Mouse (Mus musculus) liver, embryonic 12.5 days (tissue): ENCODE results near the gene Hist2h4. TPM values are rescaled to one million over a fixed set of nuclear protein-coding genes. Genes with fewer than 3 reads are reported as not detected.
"Not testable (repeated sequence)": the region's sequence is repeated elsewhere in the genome, so short reads cannot be mapped to it uniquely, and the experiment has no call there.

ENCODE experiments used
- ATAC-seq: fragments of 200-750 bp; cut with Nextera tagmentation; 2 replicates; pipeline ENCODE4 v1.8.0; 2017; ENCODE audit warnings: moderate number of reproducible peaks, mild to moderate bottlenecking, moderate library complexity
- H3K27ac ChIP-seq: fragments of 300-500 bp; sonication (generic); 2 replicates; pipeline ENCODE4 v1.5.1; 2016; ENCODE audit warnings: mild to moderate bottlenecking
- H3K27me3 ChIP-seq: fragments of 300-500 bp; sonication (generic); replicated peaks from 2 replicates; pipeline ENCODE4 v1.6.1; 2016; ENCODE audit warnings: mild to moderate bottlenecking, moderate library complexity
- H3K36me3 ChIP-seq: fragments of 300-500 bp; sonication (generic); 2 replicates; pipeline ENCODE4 v1.6.1; 2016; ENCODE audit warnings: mild to moderate bottlenecking, moderate library complexity
- H3K4me1 ChIP-seq: fragments of 300-500 bp; sonication (generic); 2 replicates; pipeline ENCODE4 v1.6.1; 2016
- H3K4me2 ChIP-seq: fragments of 300-500 bp; sonication (generic); 2 replicates; pipeline ENCODE4 v1.6.1; 2016; ENCODE audit warnings: mild to moderate bottlenecking, moderate library complexity
- H3K4me3 ChIP-seq: fragments of 300-500 bp; sonication (generic); 2 replicates; pipeline ENCODE4 v1.5.1; 2016; ENCODE audit warnings: mild to moderate bottlenecking, moderate library complexity
- H3K9ac ChIP-seq: fragments of 300-500 bp; sonication (generic); 2 replicates; pipeline ENCODE4 v1.6.1; 2016; ENCODE audit warnings: mild to moderate bottlenecking, moderate library complexity
- H3K9me3 ChIP-seq: fragments of 300-500 bp; sonication (generic); replicated peaks from 2 replicates; pipeline ENCODE4 v1.6.1; 2016; ENCODE audit warnings: mild to moderate bottlenecking, moderate library complexity
- WGBS: fragments of 180-500 bp; shearing (Covaris S2); methylation state at CpG from one replicate; pipeline ENCODE4 v1.1.7; 2016; ENCODE audit not compliant: insufficient replicate concordance; 5-methylcytosine and 5-hydroxymethylcytosine counted together
- polyA plus RNA-seq: library from polyadenylated mRNA; unstranded; fragments of >200 nt; fragmentation: Nextera tagmentation; extraction: Ambion mirVana; gene quantifications from 2 replicates; pipeline ENCODE4 v1.2.1, GENCODE M21; 2016

Hist2h4 gene
- polyA plus RNA-seq, 1 experiment from 2014 or later = 29.3 TPM

DNA sequence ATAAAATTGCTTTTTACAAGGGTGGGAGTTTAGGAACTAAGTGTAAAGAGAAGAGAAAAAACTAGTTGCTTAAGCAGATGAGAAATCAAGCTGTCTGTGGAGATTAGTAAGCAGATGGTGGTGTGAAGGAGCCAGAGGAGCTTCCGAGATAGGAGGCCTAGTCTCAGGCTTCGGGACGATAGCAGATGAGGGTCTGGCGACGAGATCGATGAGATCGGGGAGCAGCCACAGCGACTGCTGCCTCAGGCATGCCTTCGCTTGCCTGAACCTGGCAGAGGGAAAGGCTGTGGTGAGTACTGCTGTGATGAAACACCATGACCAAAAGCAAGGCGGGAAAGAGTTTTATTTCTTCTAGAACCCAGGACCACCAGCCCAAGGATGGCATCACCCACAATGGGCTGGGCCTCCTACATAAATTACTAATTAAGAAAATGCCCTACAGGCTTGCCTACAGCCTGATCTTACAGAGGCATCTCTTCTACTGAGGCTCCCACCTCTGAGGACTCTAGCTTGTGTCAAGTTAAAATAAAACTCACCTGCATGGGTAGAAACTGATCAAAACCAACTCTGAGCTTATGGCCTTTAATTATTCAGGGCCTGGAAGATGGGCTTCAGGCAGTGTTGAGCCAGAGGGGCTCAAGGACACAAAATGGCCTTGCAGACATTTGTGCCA lies 8.3 kb downstream of the Hist2h4 start:
- no peaks in the 10 kb centered on the region for H3K36me3 ChIP-seq
- 18% methylated on average over 10 of the region's 10 CpGs for WGBS
- peak overlapping the region; percentile 55 for H3K4me2 ChIP-seq
- peaks cover 66% of the 10 kb centered on the region for H3K4me1 ChIP-seq
- no peaks in the 10 kb centered on the region for H3K27me3 ChIP-seq
- peak overlapping the region; percentile 86 for H3K27ac ChIP-seq
- no peaks in the 10 kb centered on the region for H3K9me3 ChIP-seq
- H3K9ac ChIP-seq = peak overlapping the region; percentile 54
- H3K4me3 ChIP-seq = 0 out of 2 replicates have a peak overlapping the region, but pooled peaks have one; percentile 6
- ATAC-seq = peak; percentile 92

DNA sequence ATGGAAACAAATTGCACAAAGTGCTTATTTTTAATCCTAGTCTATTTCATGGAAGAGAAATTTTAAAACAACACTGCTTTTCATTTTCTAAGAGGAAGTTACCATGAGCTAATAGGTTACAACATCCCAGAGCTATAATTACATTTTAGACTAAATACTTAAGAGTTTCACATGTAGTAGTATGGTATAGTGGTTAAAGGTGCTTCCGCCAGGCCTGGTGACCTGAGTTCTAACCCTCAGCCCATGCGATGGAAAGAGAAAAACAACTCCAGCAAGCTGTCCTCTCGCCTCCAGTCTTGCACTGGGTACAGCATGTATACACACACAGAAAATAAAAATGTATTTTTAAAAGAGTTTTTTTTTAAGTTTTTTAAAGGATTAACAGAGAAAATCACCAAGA lies 11.3 kb downstream of the Hist2h4 start:
- Histone ChIP-seq H3K36me3 (no peaks in the 10 kb centered on the region), H3K27me3 (no peaks in the 10 kb centered on the region), H3K4me3 (no peak overlapping the region), H3K4me2 (no peak overlapping the region), H3K4me1 (peaks cover 78% of the 10 kb centered on the region), H3K9ac (no peak overlapping the region), H3K27ac (no peak overlapping the region), H3K9me3 (no peaks in the 10 kb centered on the region)
- WGBS = 81% methylated on average over 3 of the region's 3 CpGs
- ATAC-seq = no peak

DNA sequence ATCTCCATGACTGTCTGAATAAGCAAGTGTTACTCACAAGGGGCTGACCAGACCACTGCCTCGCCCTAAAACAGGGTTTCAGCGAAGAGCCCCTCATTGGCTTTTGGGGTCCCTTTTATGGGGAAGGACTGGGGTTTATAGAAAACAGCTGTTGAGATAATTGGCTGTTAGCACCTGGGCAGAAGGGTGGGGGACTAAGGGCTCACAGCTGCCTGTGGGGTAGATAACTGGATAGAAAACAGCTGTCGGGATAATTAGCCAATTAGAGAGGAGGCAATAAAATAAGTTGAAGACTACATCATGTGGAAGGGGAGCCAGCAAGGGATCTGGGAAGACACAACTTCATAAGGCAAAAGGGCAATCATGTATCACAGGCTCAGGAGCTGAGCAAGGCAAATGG lies 12.2 kb downstream of the Hist2h4 start:
- H3K4me1 ChIP-seq = peaks cover 71% of the 10 kb centered on the region
- no peaks in the 10 kb centered on the region for H3K36me3 ChIP-seq
- H3K9ac ChIP-seq = peak overlapping the region; percentile 57
- peak overlapping the region; percentile 32 for H3K4me2 ChIP-seq
- no peak overlapping the region for H3K4me3 ChIP-seq
- H3K27me3 ChIP-seq = no peaks in the 10 kb centered on the region
- H3K27ac ChIP-seq = peak overlapping the region; percentile 96
- ATAC-seq = no peak
- no peaks in the 10 kb centered on the region for H3K9me3 ChIP-seq
- 49% methylated on average over 3 of the region's 3 CpGs for WGBS

DNA sequence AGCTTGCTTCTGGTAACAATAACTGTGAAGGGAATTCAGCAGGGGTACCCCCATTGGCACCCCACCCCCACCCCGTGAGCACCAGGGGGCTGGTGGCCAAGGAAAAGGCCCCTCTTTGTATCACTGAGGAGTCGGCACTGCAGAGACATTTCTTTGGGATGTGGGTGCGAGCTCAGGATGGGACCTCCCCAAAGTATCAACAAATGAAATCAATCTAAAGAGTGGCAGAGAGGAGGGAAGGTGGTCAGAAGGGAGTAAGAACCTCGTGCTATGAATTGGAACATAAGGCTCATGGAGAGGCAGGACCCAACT lies 14.1 kb downstream of the Hist2h4 start:
- Histone ChIP-seq H3K9me3 (no peaks in the 10 kb centered on the region), H3K27ac (peak overlapping the region; percentile 96), H3K4me3 (peak overlapping the region; percentile 61), H3K9ac (peak overlapping the region; percentile 87), H3K4me2 (peak overlapping the region; percentile 71), H3K4me1 (peaks cover 60% of the 10 kb centered on the region), H3K27me3 (no peaks in the 10 kb centered on the region), H3K36me3 (no peaks in the 10 kb centered on the region)
- WGBS = 57% methylated on average over 4 of the region's 4 CpGs
- no peak for ATAC-seq

DNA sequence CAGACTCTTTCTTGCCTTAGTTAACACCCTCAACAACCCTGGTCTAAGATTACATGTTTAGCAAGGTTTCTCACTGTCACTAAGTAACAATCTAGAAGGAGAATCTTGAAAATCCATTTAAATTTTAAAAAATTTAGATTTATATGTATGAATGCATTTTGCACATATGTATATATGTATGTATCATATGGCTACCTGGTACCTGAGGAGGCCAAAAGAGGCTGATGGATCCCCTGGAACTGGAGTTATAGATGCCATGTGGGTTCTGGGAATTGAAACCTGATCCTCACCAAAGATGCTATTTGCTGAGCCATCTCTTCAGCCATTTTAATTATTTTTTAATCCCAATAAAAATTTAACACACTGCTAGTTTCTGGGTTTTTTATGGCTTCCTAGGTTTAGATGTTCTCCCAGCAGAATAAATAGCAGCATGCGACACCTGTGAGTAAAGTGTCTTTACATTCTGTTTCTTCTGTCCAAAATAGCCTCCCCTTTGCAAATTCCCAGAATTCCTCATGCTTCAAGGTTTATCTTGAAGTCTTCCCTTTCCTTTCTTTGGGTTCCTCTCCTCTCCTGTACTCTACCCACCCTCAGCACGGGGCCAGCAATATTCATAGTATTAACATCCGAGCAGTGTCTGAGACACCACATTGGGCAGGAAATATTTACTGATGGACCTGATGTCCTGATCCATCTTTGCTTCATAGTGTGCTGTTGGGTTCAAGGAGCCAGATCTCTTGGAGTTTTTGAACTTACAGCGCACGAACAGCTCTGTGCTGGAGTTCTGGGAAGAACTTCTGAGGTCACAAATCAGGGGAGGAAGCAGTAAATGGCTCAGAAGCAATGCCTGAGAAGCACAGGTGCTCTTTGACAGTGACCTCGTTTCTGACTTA lies 14.7 kb downstream of the Hist2h4 start:
- 41% methylated on average over 6 of the region's 6 CpGs for WGBS
- Histone ChIP-seq H3K4me2 (peak overlapping the region; percentile 71), H3K4me3 (peak overlapping the region; percentile 61), H3K4me1 (peaks cover 60% of the 10 kb centered on the region), H3K27me3 (no peaks in the 10 kb centered on the region), H3K9me3 (no peaks in the 10 kb centered on the region), H3K36me3 (no peaks in the 10 kb centered on the region), H3K27ac (peak overlapping the region; percentile 96), H3K9ac (peak overlapping the region; percentile 87)
- ATAC-seq = no peak

DNA sequence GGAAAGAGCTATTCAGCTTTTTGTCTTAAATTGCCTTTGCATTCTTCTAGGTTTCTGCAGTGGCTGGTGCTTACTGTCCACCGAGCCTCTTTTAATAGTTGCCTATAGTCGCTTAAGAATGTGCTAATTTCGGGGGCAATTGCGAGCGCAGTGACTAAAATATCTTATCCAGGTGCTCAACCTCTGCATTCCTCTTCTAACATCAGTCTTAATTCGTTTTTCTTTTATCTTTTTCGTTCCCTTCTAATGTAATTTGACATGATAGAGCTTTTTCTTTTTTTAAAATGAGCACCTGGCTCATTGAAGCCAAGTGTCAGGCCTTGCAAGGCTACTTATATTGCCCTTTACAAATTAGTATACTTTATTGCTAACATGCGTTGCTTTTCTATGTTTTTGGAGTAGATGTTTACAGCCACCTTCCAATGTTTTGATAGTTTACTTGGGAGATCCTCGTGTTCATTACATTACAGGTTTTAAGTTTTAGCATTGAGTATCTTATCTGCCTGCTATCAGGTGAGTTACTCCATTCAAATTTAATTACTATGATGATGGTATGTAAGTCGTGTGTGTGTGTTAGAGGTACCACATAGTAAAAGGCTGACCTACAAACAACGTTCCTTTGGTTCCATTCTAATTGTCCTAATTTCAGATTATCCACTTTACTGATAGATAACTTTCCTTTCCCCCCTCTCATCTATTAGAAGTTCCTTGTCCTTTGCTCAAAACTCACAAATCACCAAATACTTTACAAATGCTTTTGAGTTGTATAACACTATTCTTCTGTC lies 15.6 kb downstream of the Hist2h4 start:
- Histone ChIP-seq H3K4me3 (peak overlapping the region; percentile 61), H3K9me3 (no peaks in the 10 kb centered on the region), H3K4me2 (peak overlapping the region; percentile 71), H3K36me3 (no peaks in the 10 kb centered on the region), H3K27ac (peak overlapping the region; percentile 96), H3K27me3 (no peaks in the 10 kb centered on the region), H3K4me1 (peaks cover 59% of the 10 kb centered on the region), H3K9ac (peak overlapping the region; percentile 87)
- ATAC-seq = no peak
- under 1% methylated on average over 11 of the region's 11 CpGs for WGBS

DNA sequence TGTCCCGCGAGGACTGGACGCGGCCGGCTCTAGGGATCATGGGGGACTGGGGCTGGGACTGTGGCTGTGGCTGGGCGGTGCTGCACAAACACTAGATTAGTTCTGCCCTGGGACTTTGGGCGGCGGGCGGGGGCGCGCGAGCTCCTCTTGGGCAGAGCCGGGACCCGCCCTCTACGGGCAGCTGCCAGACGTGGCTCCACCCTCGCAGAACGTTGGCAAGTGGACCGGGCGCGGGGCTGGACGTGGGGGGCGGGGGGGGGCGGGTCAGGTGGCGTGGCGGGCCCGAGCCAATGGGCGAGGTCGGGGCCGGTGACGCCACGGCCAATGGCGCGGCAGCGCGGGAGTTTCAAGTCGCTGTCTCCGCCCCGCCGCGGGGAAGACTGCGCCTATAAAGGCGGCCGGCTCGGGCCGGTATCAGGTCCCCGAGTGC lies 16.7 kb downstream of the Hist2h4 start, which contains the start of gene Hist2h3c1:
Hist2h3c1 (plus strand) TSS at position 259 of the 430 bp plus-strand sequence.
- Histone ChIP-seq H3K4me2 (peak within 1 kb of the TSS; percentile 71), H3K4me3 (peak within 1 kb of the TSS; percentile 61), H3K4me1 (peaks cover 62% of the 10 kb centered on the region), H3K27ac (peak within 1 kb of the TSS; percentile 96), H3K9ac (peak within 1 kb of the TSS; percentile 87)
- no CpG with 5 or more reads among the region's 47 CpGs for WGBS
- H3K27me3 ChIP-seq, H3K36me3 ChIP-seq, H3K9me3 ChIP-seq: not testable (repeated sequence)
- ATAC-seq = peak; percentile 86

DNA sequence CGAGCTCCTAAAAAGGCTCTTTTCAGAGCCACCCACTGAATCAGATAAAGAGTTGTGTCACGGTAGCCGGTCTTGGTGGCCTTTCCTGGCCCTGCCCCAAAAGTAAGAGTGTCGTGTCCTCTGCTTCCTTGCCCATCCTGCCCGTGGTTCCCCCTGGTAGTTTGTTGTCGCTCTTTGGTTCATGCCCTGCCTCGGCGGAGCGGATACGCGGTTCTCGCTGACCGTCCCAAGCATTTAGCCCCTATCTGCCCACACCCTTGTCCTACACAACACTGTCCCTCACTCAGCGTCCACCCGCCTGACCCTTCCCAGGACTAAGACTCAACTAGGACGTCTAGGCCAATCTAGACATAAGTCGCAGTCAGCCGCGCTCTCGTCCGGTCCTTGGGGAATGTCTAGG lies 17.1 kb downstream of the Hist2h4 start:
- H3K9me3 ChIP-seq, ATAC-seq, H3K36me3 ChIP-seq, H3K27me3 ChIP-seq: not testable (repeated sequence)
- WGBS = under 1% methylated on average over 10 of the region's 21 CpGs
- peak overlapping the region; percentile 43 for H3K4me2 ChIP-seq
- peak overlapping the region; percentile 39 for H3K4me3 ChIP-seq
- peaks cover 65% of the 10 kb centered on the region for H3K4me1 ChIP-seq
- 0 out of 2 replicates have a peak overlapping the region, but pooled peaks have one; percentile 50 for H3K9ac ChIP-seq
- peak overlapping the region; percentile 92 for H3K27ac ChIP-seq

DNA sequence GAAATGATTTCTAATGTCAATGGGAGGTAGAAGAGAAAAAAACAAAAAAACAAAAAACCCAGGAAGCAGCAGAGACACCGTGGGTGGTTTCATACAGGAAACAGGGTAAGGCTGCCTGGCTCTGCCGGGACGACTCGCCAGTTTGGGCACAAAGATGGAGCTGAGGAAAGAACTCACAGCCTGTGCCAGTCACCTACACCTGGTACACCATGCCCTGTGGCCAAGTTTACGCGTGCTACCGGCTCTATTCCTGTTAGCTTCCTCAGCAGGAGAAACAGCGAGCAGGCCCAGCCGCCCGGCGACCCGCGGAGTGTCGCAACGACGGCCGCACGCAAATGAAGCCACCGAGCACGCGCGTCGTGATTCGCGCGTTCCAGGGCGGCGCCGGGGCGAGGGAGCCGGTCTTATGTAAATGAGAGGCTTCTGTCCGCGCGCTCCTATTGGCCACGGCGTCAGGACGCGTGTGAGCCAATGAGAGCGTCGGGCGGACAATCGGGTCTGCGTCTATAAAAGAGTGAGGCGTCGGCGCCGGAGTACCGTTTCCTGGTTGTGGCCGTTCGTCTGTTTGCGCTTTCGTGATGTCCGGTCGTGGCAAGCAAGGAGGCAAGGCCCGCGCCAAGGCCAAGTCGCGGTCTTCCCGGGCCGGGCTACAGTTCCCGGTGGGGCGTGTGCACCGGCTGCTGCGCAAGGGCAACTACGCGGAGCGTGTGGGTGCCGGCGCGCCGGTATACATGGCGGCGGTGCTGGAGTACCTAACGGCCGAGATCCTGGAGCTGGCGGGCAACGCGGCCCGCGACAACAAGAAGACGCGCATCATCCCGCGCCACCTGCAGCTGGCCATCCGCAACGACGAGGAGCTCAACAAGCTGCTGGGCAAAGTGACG lies 17.9 kb downstream of the Hist2h4 start, which contains the start of gene Hist2h2aa1:
Hist2h2aa1 (plus strand) TSS at position 495 of the 884 bp plus-strand sequence.
- Histone ChIP-seq H3K4me1 (peaks cover 63% of the 10 kb centered on the region), H3K9ac (peak within 1 kb of the TSS; percentile 91), H3K4me3 (peak within 1 kb of the TSS; percentile 65), H3K4me2 (peak within 1 kb of the TSS; percentile 81), H3K27ac (peak within 1 kb of the TSS; percentile 99)
- peak; percentile 76 for ATAC-seq
- not testable (repeated sequence) for H3K27me3 ChIP-seq, H3K9me3 ChIP-seq, H3K36me3 ChIP-seq
- WGBS = under 1% methylated on average over 44 of the region's 88 CpGs

DNA sequence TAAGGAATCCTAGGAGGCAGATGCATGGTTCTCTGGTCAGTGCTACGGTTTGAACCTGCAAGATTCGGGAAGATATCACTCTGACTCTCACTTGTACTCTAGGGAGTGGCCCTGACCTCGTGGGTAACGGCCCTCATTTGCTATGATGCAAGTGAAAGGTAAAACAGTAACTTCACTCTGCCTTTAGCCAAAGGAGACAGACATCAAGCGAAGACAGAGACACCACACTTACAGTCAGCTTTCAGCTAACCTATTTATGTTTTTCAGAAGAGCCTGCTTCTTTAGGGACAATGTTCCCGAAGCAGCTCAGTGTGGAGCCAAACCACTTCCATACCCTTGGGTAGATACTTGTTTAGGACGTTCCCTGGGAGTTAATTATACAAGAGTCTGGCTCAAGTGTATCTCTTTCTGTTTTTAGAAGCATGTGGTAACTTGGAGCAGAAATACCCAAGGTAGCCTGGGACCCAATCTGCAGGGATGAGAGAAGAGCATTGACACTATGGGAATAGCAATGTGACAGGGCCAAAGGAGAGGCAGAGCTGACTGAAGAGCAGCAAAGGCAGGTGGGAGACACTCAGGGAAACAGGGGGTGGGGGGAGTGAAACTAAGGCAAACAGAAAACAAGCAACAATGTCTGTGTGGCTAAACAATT lies 19.1 kb downstream of the Hist2h4 start:
- no peak for ATAC-seq
- H3K9ac ChIP-seq = peak overlapping the region; percentile 91
- H3K9me3 ChIP-seq = no peaks in the 10 kb centered on the region
- peak overlapping the region; percentile 99 for H3K27ac ChIP-seq
- H3K4me1 ChIP-seq = peaks cover 51% of the 10 kb centered on the region
- no peaks in the 10 kb centered on the region for H3K27me3 ChIP-seq
- peak overlapping the region; percentile 81 for H3K4me2 ChIP-seq
- 67% methylated on average over 7 of the region's 7 CpGs for WGBS
- H3K4me3 ChIP-seq = peak overlapping the region; percentile 65
- no peaks in the 10 kb centered on the region for H3K36me3 ChIP-seq
